Mouse (Mus musculus) left cerebral cortex, adult 2 months (tissue): ENCODE measurements at regions not wholly inside any gene's neighbourhood (a gene's known extent, or its start where the extent isn't known, plus 50 kb on each side); places are given as distances from the start of the nearest gene placed in this dataset.

Experiments used
- DNase-seq, 2 experiments: peaks; one replicate each; pipeline ENCODE4 v3.0.0; 2021 to 2022; ENCODE audit warnings: low spot score in 2 of 2, mixed read lengths in 1 of 2; ENCODE audit errors: extremely low spot score in 1 of 2
- H3K27ac ChIP-seq: fragments of 200-600 bp; 2 replicates; pipeline ENCODE4 v1.8.1; 2022
- H3K4me3 ChIP-seq: fragments of 200-600 bp; 2 replicates; pipeline ENCODE4 v1.8.1; 2022
- CTCF ChIP-seq: fragments of 200-600 bp; IDR thresholded peaks from 2 replicates; pipeline ENCODE4 v1.8.1; 2022; ENCODE audit warnings: antibody characterized with exemption, mild to moderate bottlenecking, moderate library complexity
- intact Hi-C: fragments of 180-260 bp; cut with DNase I; formaldehyde crosslinking; loops from one replicate; pipeline ENCODE4 v1.15.1; 2025

GRCm38 (mm10) chr4:4556126-4556525 is 237.0 kb downstream of the Impad1 start:
- no peak for DNase-seq
- intact Hi-C loops, result no loop called here
- Histone ChIP-seq H3K27ac (no peak overlapping the region), H3K4me3 (no peak overlapping the region)
- no peak for TF ChIP-seq CTCF

- no peak for TF ChIP-seq CTCF
- intact Hi-C loops, result no loop called here
- Histone ChIP-seq H3K4me3 (no peak overlapping the region), H3K27ac (no peak overlapping the region)
- no peak for DNase-seq
These were observed 242.9 kb downstream of the Impad1 start for GRCm38 (mm10) chr4:4550301-4550700.

GRCm38 (mm10) chr4:4549893-4550292 is 243.3 kb downstream of the Impad1 start:
- Histone ChIP-seq H3K4me3 (no peak overlapping the region), H3K27ac (no peak overlapping the region)
- no peak for TF ChIP-seq CTCF
- no peak for DNase-seq
- intact Hi-C loops, result no loop called here

GRCm38 (mm10) chr4:4537172-4537753 is 255.9 kb downstream of the Impad1 start:
- H3K27ac ChIP-seq, result no peak overlapping the region
- H3K4me3 ChIP-seq, result no peak overlapping the region
- no peak for DNase-seq
- intact Hi-C loops, result no loop called here
- no peak for TF ChIP-seq CTCF

- intact Hi-C loops, result no loop called here
- Histone ChIP-seq H3K4me3 (no peak overlapping the region), H3K27ac (no peak overlapping the region)
- no peak for TF ChIP-seq CTCF
- no peak for DNase-seq
These were observed 261.0 kb downstream of the Impad1 start for GRCm38 (mm10) chr4:4532196-4532595.

- no peak for TF ChIP-seq CTCF
- intact Hi-C loops, result no loop called here
- DNase-seq, result no peak
- Histone ChIP-seq H3K27ac (no peak overlapping the region), H3K4me3 (no peak overlapping the region)
These were observed 264.8 kb downstream of the Impad1 start for GRCm38 (mm10) chr4:4528311-4528710.

GRCm38 (mm10) chr4:4521757-4522156 is 271.4 kb downstream of the Impad1 start:
- intact Hi-C loops, result no loop called here
- Histone ChIP-seq H3K4me3 (no peak overlapping the region), H3K27ac (no peak overlapping the region)
- DNase-seq, result no peak
- no peak for TF ChIP-seq CTCF

- no peak overlapping the region for H3K4me3 ChIP-seq
- intact Hi-C loops, result no loop called here
- no peak for DNase-seq
- H3K27ac ChIP-seq, result no peak overlapping the region
- no peak for TF ChIP-seq CTCF
These were observed 274.4 kb downstream of the Impad1 start for GRCm38 (mm10) chr4:4518741-4519140.

GRCm38 (mm10) chr4:4513351-4513750 is 279.8 kb downstream of the Impad1 start:
- no peak for TF ChIP-seq CTCF
- intact Hi-C loops, result no loop called here
- H3K27ac ChIP-seq, result no peak overlapping the region
- no peak overlapping the region for H3K4me3 ChIP-seq
- no peak for DNase-seq

- H3K4me3 ChIP-seq, result no peak overlapping the region
- no peak for TF ChIP-seq CTCF
- no peak overlapping the region for H3K27ac ChIP-seq
- no peak for DNase-seq
- intact Hi-C loops, result no loop called here
These were observed 282.8 kb downstream of the Impad1 start for GRCm38 (mm10) chr4:4510180-4510920.

GRCm38 (mm10) chr4:4509296-4509695 is 283.9 kb downstream of the Impad1 start:
- TF ChIP-seq CTCF, result no peak
- Histone ChIP-seq H3K27ac (no peak overlapping the region), H3K4me3 (no peak overlapping the region)
- DNase-seq, result peak in 1 of 2 experiments; percentile 13
- intact Hi-C loops, result no loop called here

GRCm38 (mm10) chr4:4497199-4497598 is 296.0 kb downstream of the Impad1 start:
- no peak overlapping the region for H3K4me3 ChIP-seq
- no peak for TF ChIP-seq CTCF
- intact Hi-C loops, result no loop called here
- no peak overlapping the region for H3K27ac ChIP-seq
- no peak for DNase-seq

GRCm38 (mm10) chr4:4496181-4496580 is 297.0 kb downstream of the Impad1 start:
- Histone ChIP-seq H3K27ac (no peak overlapping the region), H3K4me3 (no peak overlapping the region)
- TF ChIP-seq CTCF, result no peak
- intact Hi-C loops, result no loop called here
- DNase-seq, result no peak
